Mouse (Mus musculus): Measurements from ENCODE around the gene Crb3. TPM values are rescaled to one million over a fixed set of nuclear protein-coding genes. Genes with fewer than 3 reads are reported as not detected.

Crb3 gene
- polyA plus RNA-seq, 1 experiment from 2014 or later: 38.6 TPM

- Histone ChIP-seq H3K9me3 (ENCODE audit: low read depth, low read length) (no peaks in the 10 kb centered on the region), H3K4me3 (ENCODE audit: low read depth, low read length) (no peak overlapping the region), H3K27me3 (ENCODE audit: insufficient read depth, low read length) (no peaks in the 10 kb centered on the region), H3K4me1 (ENCODE audit: insufficient read depth) (no peaks in the 10 kb centered on the region), H3K9ac (no peak overlapping the region), H3K4me2 (no peak overlapping the region), H3K27ac (ENCODE audit: low read depth) (no peak overlapping the region), H3K36me3 (ENCODE audit: insufficient read depth) (no peaks in the 10 kb centered on the region)
- DNase-seq: peak; percentile 29
- no peak for TF ChIP-seq CTCF (IDR thresholded peaks at IDR 0.05; ENCODE audit: low read depth)
- 70% methylated on average over 10 of the region's 10 CpGs for WGBS
- no peak for ATAC-seq (ENCODE audit: insufficient read depth)
Measured at GRCm38 (mm10) chr17:57112768-57113474, 54.0 kb downstream of the Crb3 start.

Other genes with a start within 250 kb of the Crb3 start
- 4.3 and 4.8 TPM in 2 replicates for gene Rfx2, start 228.1 kb upstream of the Crb3 start, polyA plus RNA-seq (2014; fragmentation: Nextera tagmentation; extraction: Ambion mirVana)
- gene Acsbg2, start 184.7 kb upstream of the Crb3 start, polyA plus RNA-seq (2014; fragmentation: Nextera tagmentation; extraction: Ambion mirVana): not detected in 2 replicates
- gene 1700061G19Rik, start 183.6 kb upstream of the Crb3 start, polyA plus RNA-seq (2014; fragmentation: Nextera tagmentation; extraction: Ambion mirVana): 0.34 and 0.45 TPM in 2 replicates
- 31.4 and 39.3 TPM in 2 replicates for gene Mllt1, start 123.7 kb upstream of the Crb3 start, polyA plus RNA-seq (2014; fragmentation: Nextera tagmentation; extraction: Ambion mirVana)
- not detected in 2 replicates for gene Acer1, start 77.0 kb upstream of the Crb3 start, polyA plus RNA-seq (2014; fragmentation: Nextera tagmentation; extraction: Ambion mirVana)
- gene Clpp, start 68.8 kb upstream of the Crb3 start, polyA plus RNA-seq (2014; fragmentation: Nextera tagmentation; extraction: Ambion mirVana): 146 and 158 TPM in 2 replicates
- gene Alkbh7, start 61.8 kb upstream of the Crb3 start, polyA plus RNA-seq (2014; fragmentation: Nextera tagmentation; extraction: Ambion mirVana): 39.0 and 39.8 TPM in 2 replicates
- gene Pspn, start 59.1 kb upstream of the Crb3 start, polyA plus RNA-seq (2014; fragmentation: Nextera tagmentation; extraction: Ambion mirVana): 0.46 and 1.0 TPM in 2 replicates
- gene Gtf2f1, start 47.8 kb upstream of the Crb3 start, polyA plus RNA-seq (2014; fragmentation: Nextera tagmentation; extraction: Ambion mirVana): 53.2 and 60.2 TPM in 2 replicates
- 0.16 TPM in 1 of 2 replicates, not detected in the other for gene Gm17949, start 47.6 kb upstream of the Crb3 start, polyA plus RNA-seq (2014; fragmentation: Nextera tagmentation; extraction: Ambion mirVana)
- gene Khsrp, start 27.6 kb upstream of the Crb3 start, polyA plus RNA-seq (2014; fragmentation: Nextera tagmentation; extraction: Ambion mirVana): 60.8 and 69.4 TPM in 2 replicates
- 0.15 and 0.16 TPM in 2 replicates for gene Slc25a41, start 17.5 kb upstream of the Crb3 start, polyA plus RNA-seq (2014; fragmentation: Nextera tagmentation; extraction: Ambion mirVana)
- 8.4 and 10.3 TPM in 2 replicates for gene Slc25a23, start 758 bp downstream of the Crb3 start, polyA plus RNA-seq (2014; fragmentation: Nextera tagmentation; extraction: Ambion mirVana)
- 3.4 and 4.6 TPM in 2 replicates for gene Dennd1c, start 19.4 kb downstream of the Crb3 start, polyA plus RNA-seq (2014; fragmentation: Nextera tagmentation; extraction: Ambion mirVana)
- 20.3 and 22.9 TPM in 2 replicates for gene Tubb4a, start 28.7 kb downstream of the Crb3 start, polyA plus RNA-seq (2014; fragmentation: Nextera tagmentation; extraction: Ambion mirVana)
- 8.1 and 8.5 TPM in 2 replicates for gene Tnfsf9, start 46.2 kb downstream of the Crb3 start, polyA plus RNA-seq (2014; fragmentation: Nextera tagmentation; extraction: Ambion mirVana)
- gene Cd70, start 90.7 kb downstream of the Crb3 start, polyA plus RNA-seq (2014; fragmentation: Nextera tagmentation; extraction: Ambion mirVana): not detected in 2 replicates
- gene Tnfsf14, start 135.1 kb downstream of the Crb3 start, polyA plus RNA-seq (2014; fragmentation: Nextera tagmentation; extraction: Ambion mirVana): 0.16 and 0.46 TPM in 2 replicates
- gene C3, start 169.0 kb downstream of the Crb3 start, polyA plus RNA-seq (2014; fragmentation: Nextera tagmentation; extraction: Ambion mirVana): 0.64 and 0.67 TPM in 2 replicates
- gene Gpr108, start 189.3 kb downstream of the Crb3 start, polyA plus RNA-seq (2014; fragmentation: Nextera tagmentation; extraction: Ambion mirVana): 30.8 and 33.9 TPM in 2 replicates
- 39.9 and 40.3 TPM in 2 replicates for gene Trip10, start 190.3 kb downstream of the Crb3 start, polyA plus RNA-seq (2014; fragmentation: Nextera tagmentation; extraction: Ambion mirVana)
- gene Vav1, start 220.0 kb downstream of the Crb3 start, polyA plus RNA-seq (2014; fragmentation: Nextera tagmentation; extraction: Ambion mirVana): 2.7 TPM in 2 replicates